Mouse (Mus musculus) heart, embryonic 16.5 days (tissue): ENCODE results near the gene Rbm12. TPM values are rescaled to one million over a fixed set of nuclear protein-coding genes. Genes with fewer than 3 reads are reported as not detected.

ENCODE experiments used
- ATAC-seq: fragments of 200-750 bp; cut with Nextera tagmentation; replicated peaks from 2 replicates; pipeline ENCODE4 v1.8.0; 2017; ENCODE audit warnings: moderate number of reproducible peaks; ENCODE audit not compliant: insufficient read depth, low FRiP score; ENCODE audit errors: extremely low read depth
- H3K27ac ChIP-seq: fragments of 300-500 bp; sonication (generic); 2 replicates; pipeline ENCODE4 v1.5.1; 2014; ENCODE audit warnings: mild to moderate bottlenecking, low read length, control low read depth, moderate library complexity
- H3K27me3 ChIP-seq: fragments of 300-500 bp; sonication (generic); 2 replicates; pipeline ENCODE4 v1.6.1; 2014; ENCODE audit warnings: low read length, mixed read lengths; ENCODE audit not compliant: control insufficient read depth, insufficient read depth
- H3K36me3 ChIP-seq: fragments of 300-500 bp; sonication (generic); 2 replicates; pipeline ENCODE4 v1.6.1; 2014; ENCODE audit not compliant: control insufficient read depth, insufficient read depth
- H3K4me1 ChIP-seq: fragments of 300-500 bp; sonication (generic); 2 replicates; pipeline ENCODE4 v1.6.1; 2014; ENCODE audit warnings: low read length, mixed read lengths; ENCODE audit not compliant: control insufficient read depth, insufficient read depth
- H3K4me2 ChIP-seq: fragments of 300-500 bp; sonication (generic); 2 replicates; pipeline ENCODE4 v1.6.1; 2014; ENCODE audit warnings: low read depth, mild to moderate bottlenecking, control low read depth, low read length
- H3K4me3 ChIP-seq: fragments of 300-500 bp; sonication (generic); 2 replicates; pipeline ENCODE4 v1.5.1; 2014; ENCODE audit warnings: mild to moderate bottlenecking, control low read depth, low read length
- H3K9ac ChIP-seq: fragments of 300-500 bp; sonication (generic); 2 replicates; pipeline ENCODE4 v1.6.1; 2014; ENCODE audit warnings: low read length, control low read depth
- H3K9me3 ChIP-seq: fragments of 300-500 bp; sonication (generic); replicated peaks from 2 replicates; pipeline ENCODE4 v1.6.1; 2016; ENCODE audit warnings: low read length; ENCODE audit not compliant: control insufficient read depth
- WGBS: fragments of 180-500 bp; shearing (Covaris S2); extraction: QIAGEN DNeasy Blood & Tissue Kit; methylation state at CpG from one replicate; pipeline ENCODE4 v1.1.7; 2014; 5-methylcytosine and 5-hydroxymethylcytosine counted together
- polyA plus RNA-seq: library from polyadenylated mRNA; unstranded; fragments of >200 nt; fragmentation: Nextera tagmentation; extraction: Ambion mirVana; gene quantifications from 2 replicates; pipeline ENCODE4 v1.2.1, GENCODE M21; 2015

The Rbm12 gene
- polyA plus RNA-seq, 1 experiment from 2014 or later = 17.7 TPM

GRCm38 (mm10) chr2:156087391-156088110, 24.2 kb downstream of the Rbm12 start:
- 82% methylated on average over 7 of the region's 7 CpGs for WGBS
- no peaks in the 10 kb centered on the region for H3K27me3 ChIP-seq
- no peak overlapping the region for H3K9ac ChIP-seq
- H3K9me3 ChIP-seq = no peaks in the 10 kb centered on the region
- no peak overlapping the region for H3K4me2 ChIP-seq
- peaks cover 5% of the 10 kb centered on the region; the same call in 1 of the 2 replicates for H3K36me3 ChIP-seq
- no peak for ATAC-seq
- no peak overlapping the region for H3K27ac ChIP-seq
- H3K4me1 ChIP-seq = peaks cover 5% of the 10 kb centered on the region
- H3K4me3 ChIP-seq = no peak overlapping the region

- Histone ChIP-seq H3K4me3 (no peak overlapping the region), H3K27me3 (no peaks in the 10 kb centered on the region), H3K27ac (no peak overlapping the region), H3K9me3 (no peaks in the 10 kb centered on the region), H3K9ac (no peak overlapping the region), H3K4me1 (peaks cover 18% of the 10 kb centered on the region), H3K36me3 (peaks cover 1% of the 10 kb centered on the region; the same call in 1 of the 2 replicates), H3K4me2 (no peak overlapping the region)
- 89% methylated on average over 3 of the region's 3 CpGs for WGBS
- no peak for ATAC-seq
Measured at GRCm38 (mm10) chr2:156084541-156084940, 27.2 kb downstream of the Rbm12 start.

- no peak overlapping the region for H3K4me2 ChIP-seq
- no peak overlapping the region for H3K4me3 ChIP-seq
- H3K27me3 ChIP-seq = no peaks in the 10 kb centered on the region
- no peak overlapping the region for H3K9ac ChIP-seq
- 74% methylated on average over 7 of the region's 7 CpGs for WGBS
- peaks cover 14% of the 10 kb centered on the region for H3K4me1 ChIP-seq
- no peaks in the 10 kb centered on the region for H3K9me3 ChIP-seq
- no peak for ATAC-seq
- peak overlapping the region; percentile 11; the same call in 1 of the 2 replicates for H3K27ac ChIP-seq
- peaks cover 22% of the 10 kb centered on the region for H3K36me3 ChIP-seq
Measured at GRCm38 (mm10) chr2:156080391-156080790, 31.4 kb downstream of the Rbm12 start.

GRCm38 (mm10) chr2:156079674-156080073, 32.1 kb downstream of the Rbm12 start:
- Histone ChIP-seq H3K4me3 (no peak overlapping the region), H3K9me3 (no peaks in the 10 kb centered on the region), H3K9ac (no peak overlapping the region), H3K4me1 (peaks cover 14% of the 10 kb centered on the region), H3K4me2 (no peak overlapping the region), H3K27me3 (no peaks in the 10 kb centered on the region), H3K27ac (peak overlapping the region; percentile 11; the same call in 1 of the 2 replicates), H3K36me3 (peaks cover 29% of the 10 kb centered on the region)
- whole genome bisulfite sequencing = 27% methylated on average over 4 of the region's 4 CpGs
- ATAC-seq = peak; percentile 54; the same call in 1 of the 2 replicates

- WGBS = 77% methylated on average over 8 of the region's 8 CpGs
- 0 out of 2 replicates have a peak overlapping the region, but pooled peaks have one; percentile 19 for H3K27ac ChIP-seq
- no peak for ATAC-seq
Measured at GRCm38 (mm10) chr2:156079183-156079560, 32.6 kb downstream of the Rbm12 start.

GRCm38 (mm10) chr2:156078421-156079182, 33.2 kb downstream of the Rbm12 start:
- Histone ChIP-seq H3K9me3 (no peaks in the 10 kb centered on the region), H3K4me2 (no peak overlapping the region), H3K36me3 (peaks cover 38% of the 10 kb centered on the region), H3K9ac (no peak overlapping the region), H3K4me1 (peaks cover 14% of the 10 kb centered on the region), H3K27me3 (no peaks in the 10 kb centered on the region), H3K4me3 (no peak overlapping the region), H3K27ac (no peak overlapping the region)
- WGBS = 84% methylated on average over 16 of the region's 16 CpGs
- no peak for ATAC-seq

More at GRCm38 (mm10) chr2:156079183-156079560, 32.6 kb downstream of the Rbm12 start:
- H3K9ac ChIP-seq = no peak overlapping the region
- H3K4me3 ChIP-seq = no peak overlapping the region
- peaks cover 33% of the 10 kb centered on the region for H3K36me3 ChIP-seq
- no peaks in the 10 kb centered on the region for H3K9me3 ChIP-seq
- H3K4me1 ChIP-seq = peaks cover 14% of the 10 kb centered on the region
- H3K4me2 ChIP-seq = no peak overlapping the region
- no peaks in the 10 kb centered on the region for H3K27me3 ChIP-seq

GRCm38 (mm10) chr2:156077461-156077860, 34.3 kb downstream of the Rbm12 start:
- Histone ChIP-seq H3K4me2 (no peak overlapping the region), H3K4me1 (peaks cover 14% of the 10 kb centered on the region), H3K4me3 (no peak overlapping the region), H3K9ac (no peak overlapping the region), H3K9me3 (no peaks in the 10 kb centered on the region), H3K27ac (no peak overlapping the region), H3K36me3 (peaks cover 49% of the 10 kb centered on the region), H3K27me3 (no peaks in the 10 kb centered on the region)
- WGBS = 83% methylated on average over 7 of the region's 7 CpGs
- ATAC-seq = no peak

GRCm38 (mm10) chr2:156073725-156074124, 38.1 kb downstream of the Rbm12 start:
- no peak overlapping the region for H3K27ac ChIP-seq
- H3K9ac ChIP-seq = no peak overlapping the region
- ATAC-seq = no peak
- no peak overlapping the region for H3K4me3 ChIP-seq
- H3K4me2 ChIP-seq = no peak overlapping the region
- H3K36me3 ChIP-seq = peaks cover 69% of the 10 kb centered on the region
- 88% methylated on average over 15 of the region's 15 CpGs for WGBS
- no peaks in the 10 kb centered on the region for H3K27me3 ChIP-seq
- no peaks in the 10 kb centered on the region for H3K4me1 ChIP-seq
- no peaks in the 10 kb centered on the region for H3K9me3 ChIP-seq

DNA sequence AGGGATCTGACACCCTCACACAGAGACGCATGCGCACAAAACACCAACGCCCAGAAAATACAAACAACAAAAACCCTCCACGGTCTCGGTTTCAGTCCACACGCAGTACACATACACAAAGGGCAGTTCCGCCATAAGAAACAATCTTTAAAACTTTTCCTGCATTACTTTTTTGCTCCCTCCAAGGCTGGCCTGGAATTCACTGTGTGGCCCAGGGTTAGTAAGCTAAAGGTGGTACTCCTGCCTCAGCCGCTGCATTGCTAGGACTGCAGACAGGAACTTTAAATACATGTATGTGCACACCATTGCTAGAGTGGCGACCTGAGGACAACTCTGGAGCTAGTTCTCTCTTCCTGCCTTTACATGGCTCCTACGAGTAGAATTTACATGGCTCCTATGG, 40.5 kb downstream of the Rbm12 start:
- 96% methylated on average over 10 of the region's 10 CpGs for WGBS
- Histone ChIP-seq H3K36me3 (peaks cover 56% of the 10 kb centered on the region), H3K4me2 (no peak overlapping the region), H3K9me3 (no peaks in the 10 kb centered on the region), H3K9ac (no peak overlapping the region), H3K4me3 (no peak overlapping the region), H3K4me1 (no peaks in the 10 kb centered on the region), H3K27ac (no peak overlapping the region), H3K27me3 (no peaks in the 10 kb centered on the region)
- no peak for ATAC-seq
